Mouse (Mus musculus): ENCODE data around the gene Gpr156. TPM values are rescaled to one million over a fixed set of nuclear protein-coding genes. Genes with fewer than 3 reads are reported as not detected.
"Not testable (repeated sequence)": the region's sequence is repeated elsewhere in the genome, so short reads cannot be mapped to it uniquely, and the experiment has no call there.

Gene Gpr156
- polyA plus RNA-seq, 1 experiment from 2014 or later, result 0.47 TPM

DNA sequence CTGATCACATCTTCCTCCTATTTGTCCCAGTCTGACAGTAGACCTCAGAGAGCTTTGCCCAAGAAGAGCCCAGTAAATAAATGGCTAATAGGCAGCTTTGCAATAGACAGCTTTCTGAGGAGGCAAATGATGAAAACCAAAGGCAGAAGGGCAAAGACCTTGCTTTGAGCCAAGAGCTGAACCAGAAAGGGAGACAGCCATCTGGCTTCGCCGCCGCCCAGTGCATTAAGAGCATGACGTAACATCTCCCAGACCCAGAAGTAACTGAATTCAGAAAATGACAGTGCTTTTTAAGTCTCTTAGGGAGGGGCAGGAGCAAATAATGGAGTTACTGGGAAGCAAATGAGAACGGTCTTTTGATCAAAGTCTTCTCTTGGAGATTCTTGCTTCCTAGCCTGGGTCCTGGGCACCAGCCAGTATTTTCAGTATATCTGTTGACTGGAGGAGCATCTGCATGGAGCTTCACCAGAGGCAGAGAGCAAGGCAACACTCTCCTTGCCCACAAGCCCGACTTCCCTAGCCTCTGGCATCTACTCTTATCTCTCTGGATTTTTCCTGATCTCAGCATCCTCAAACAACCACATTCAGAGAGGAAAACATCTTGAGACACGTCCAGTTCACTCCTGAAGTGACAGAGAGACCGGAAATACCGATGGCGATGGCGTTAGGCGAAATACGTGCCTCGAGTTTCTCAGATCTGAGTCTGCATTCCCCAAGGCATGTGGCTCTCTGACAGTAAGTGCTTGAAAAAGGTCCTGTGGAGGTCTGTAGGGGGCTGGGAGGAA, 92.9 kb downstream of the Gpr156 start:
- no peak overlapping the region for H3K4me3 ChIP-seq
- no peaks in the 10 kb centered on the region for H3K36me3 ChIP-seq
- 73% methylated on average over 14 of the region's 14 CpGs for WGBS
- no peaks in the 10 kb centered on the region for H3K9me3 ChIP-seq
- no peak for ATAC-seq (ENCODE audit: insufficient number of reproducible peaks, low FRiP score, low TSS enrichment, low read depth)
- no peak overlapping the region for H3K27ac ChIP-seq
- H3K4me2 ChIP-seq, result no peak overlapping the region
- H3K27me3 ChIP-seq, result no peaks in the 10 kb centered on the region
- no peaks in the 10 kb centered on the region for H3K4me1 ChIP-seq
- no peak overlapping the region for H3K9ac ChIP-seq

DNA sequence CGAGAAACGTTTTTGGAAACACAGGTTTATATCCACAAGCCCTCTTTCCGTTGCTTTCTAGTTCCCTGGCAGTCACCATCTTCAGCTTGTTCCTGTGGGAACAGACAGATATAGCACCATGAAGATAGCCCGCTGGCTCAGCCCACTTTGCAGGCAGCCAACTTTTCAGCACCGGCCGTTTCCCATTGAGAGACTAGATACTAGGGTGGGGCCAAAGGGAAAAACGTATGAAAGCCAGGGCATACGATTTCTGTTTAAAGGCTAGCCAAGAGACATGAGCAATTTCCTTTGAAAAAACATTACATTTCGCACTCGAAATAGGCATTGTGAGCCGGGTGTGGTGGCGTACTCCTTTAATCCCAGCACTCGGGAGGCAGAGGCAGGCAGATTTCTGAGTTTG, 95.2 kb downstream of the Gpr156 start:
- no peaks in the 10 kb centered on the region for H3K27me3 ChIP-seq
- no peaks in the 10 kb centered on the region for H3K36me3 ChIP-seq
- no peak overlapping the region for H3K4me3 ChIP-seq
- no peak overlapping the region for H3K9ac ChIP-seq
- H3K4me1 ChIP-seq, result no peaks in the 10 kb centered on the region
- WGBS, result 91% methylated on average over 13 of the region's 13 CpGs
- H3K4me2 ChIP-seq, result no peak overlapping the region
- H3K9me3 ChIP-seq, result no peaks in the 10 kb centered on the region
- no peak for ATAC-seq (ENCODE audit: insufficient number of reproducible peaks, low FRiP score, low TSS enrichment, low read depth)
- H3K27ac ChIP-seq, result no peak overlapping the region

DNA sequence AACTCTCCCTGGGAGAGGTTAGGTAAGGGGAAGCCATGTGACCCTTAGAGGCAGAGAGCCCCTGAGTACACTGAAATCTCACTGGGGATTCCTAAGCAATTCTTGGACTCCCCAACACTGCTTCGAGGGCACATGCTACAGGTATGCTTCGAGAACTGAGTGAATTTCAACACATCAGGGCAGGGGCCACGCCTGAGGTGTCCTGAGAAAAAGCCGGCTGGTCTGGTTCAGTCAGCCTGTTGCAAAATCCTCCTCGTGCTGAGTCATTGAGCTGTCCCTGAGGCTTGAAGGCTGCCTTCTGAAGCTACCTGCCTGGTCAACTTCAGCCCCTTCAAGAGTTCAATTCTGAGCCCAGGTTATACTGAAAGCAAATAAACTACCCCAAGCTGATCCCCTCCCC, 96.1 kb downstream of the Gpr156 start:
- WGBS, result 50% methylated on average over 5 of the region's 5 CpGs
- no peak overlapping the region for H3K4me2 ChIP-seq

DNA sequence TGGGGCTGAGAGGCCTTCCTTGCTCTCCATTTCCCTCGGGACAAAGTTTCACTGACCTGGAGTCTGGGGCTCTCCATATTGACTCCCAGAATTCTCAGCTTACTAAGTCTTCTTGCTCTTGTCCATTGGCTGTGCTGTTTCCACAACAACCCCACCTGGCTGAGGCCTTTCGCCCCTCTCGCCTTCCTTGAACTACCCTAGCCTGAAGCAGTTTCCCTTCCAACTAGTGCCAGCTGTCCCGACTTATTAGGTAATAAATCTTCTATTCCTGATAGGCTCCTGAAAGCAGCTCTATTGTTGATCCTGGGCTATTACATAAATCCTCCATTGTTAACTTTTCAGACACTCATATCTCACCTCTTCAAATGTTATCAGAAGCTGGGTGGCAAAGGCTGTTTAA, 96.6 kb downstream of the Gpr156 start:
- Histone ChIP-seq H3K27ac (no peak overlapping the region), H3K27me3 (no peaks in the 10 kb centered on the region), H3K9me3 (no peaks in the 10 kb centered on the region), H3K4me1 (no peaks in the 10 kb centered on the region), H3K9ac (no peak overlapping the region), H3K36me3 (no peaks in the 10 kb centered on the region), H3K4me3 (no peak overlapping the region), H3K4me2 (no peak overlapping the region)
- no peak for ATAC-seq (ENCODE audit: insufficient number of reproducible peaks, low FRiP score, low TSS enrichment, low read depth)
- WGBS, result 11% methylated on average over 4 of the region's 4 CpGs

More for the DNA sequence above, 96.1 kb downstream of the Gpr156 start:
- Histone ChIP-seq H3K27me3 (no peaks in the 10 kb centered on the region), H3K27ac (no peak overlapping the region), H3K9ac (no peak overlapping the region), H3K9me3 (no peaks in the 10 kb centered on the region), H3K4me3 (no peak overlapping the region), H3K36me3 (no peaks in the 10 kb centered on the region), H3K4me1 (no peaks in the 10 kb centered on the region)
- ATAC-seq (ENCODE audit: insufficient number of reproducible peaks, low FRiP score, low TSS enrichment, low read depth), result no peak

DNA sequence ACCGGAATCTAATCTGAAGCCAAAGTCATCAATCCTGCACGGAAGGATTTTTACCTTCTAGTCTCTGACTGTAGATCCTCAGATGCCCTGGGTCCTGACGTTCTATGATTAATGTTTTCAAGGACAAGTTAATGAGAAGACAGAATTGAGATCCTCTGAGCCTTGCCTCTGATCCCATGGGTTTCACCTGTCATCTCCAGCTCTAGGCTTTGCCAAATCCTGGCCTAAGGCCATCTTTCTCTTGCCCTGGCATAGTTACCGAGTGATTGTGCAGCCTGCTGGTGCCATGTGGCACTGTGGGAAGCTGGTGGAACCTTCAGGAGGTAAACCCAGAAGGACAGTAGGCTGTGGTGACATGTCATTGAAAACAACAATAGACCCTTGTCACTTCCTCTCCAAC, 98.7 kb downstream of the Gpr156 start:
- whole genome bisulfite sequencing, result 79% methylated on average over 4 of the region's 4 CpGs
- H3K27me3 ChIP-seq, result no peaks in the 10 kb centered on the region
- H3K36me3 ChIP-seq, result no peaks in the 10 kb centered on the region
- no peak overlapping the region for H3K4me2 ChIP-seq
- ATAC-seq (ENCODE audit: insufficient number of reproducible peaks, low FRiP score, low TSS enrichment, low read depth), result no peak
- H3K4me3 ChIP-seq, result no peak overlapping the region
- H3K9me3 ChIP-seq, result no peaks in the 10 kb centered on the region
- H3K9ac ChIP-seq, result no peak overlapping the region
- H3K27ac ChIP-seq, result no peak overlapping the region
- H3K4me1 ChIP-seq, result no peaks in the 10 kb centered on the region

DNA sequence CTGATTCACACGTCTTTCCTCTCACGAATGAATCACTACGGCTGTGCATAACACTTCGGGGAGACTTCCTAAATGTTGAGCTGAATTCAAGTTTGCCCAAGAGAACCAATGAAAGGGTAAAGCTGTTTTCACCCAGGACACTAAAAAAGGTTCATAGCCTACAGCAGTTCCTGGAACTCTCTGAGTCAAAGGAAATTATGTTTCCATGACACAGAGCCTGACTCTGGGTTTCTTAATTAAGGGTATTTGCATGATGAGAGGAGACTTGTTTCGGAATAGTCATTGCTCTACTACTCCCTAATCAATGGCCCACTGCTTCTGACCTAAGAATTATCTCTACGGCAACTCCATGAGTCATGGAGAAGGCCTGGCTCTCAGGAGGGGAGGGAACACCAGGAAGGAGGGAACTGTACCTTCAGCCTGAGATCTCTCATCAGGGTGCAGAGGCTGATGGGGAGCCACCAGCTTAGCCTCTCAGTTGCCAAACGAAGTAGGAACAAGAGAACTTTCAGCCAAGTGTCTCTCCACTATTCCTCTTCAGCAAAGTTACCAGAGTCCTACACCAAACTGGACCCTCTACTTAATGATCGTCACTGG, 100.7 kb downstream of the Gpr156 start:
- no peak overlapping the region for H3K4me2 ChIP-seq
- no peak overlapping the region for H3K9ac ChIP-seq
- H3K9me3 ChIP-seq, result no peaks in the 10 kb centered on the region
- H3K27me3 ChIP-seq, result no peaks in the 10 kb centered on the region
- ATAC-seq (ENCODE audit: insufficient number of reproducible peaks, low FRiP score, low TSS enrichment, low read depth), result no peak
- WGBS, result 80% methylated on average over 8 of the region's 8 CpGs
- H3K4me1 ChIP-seq, result no peaks in the 10 kb centered on the region
- H3K27ac ChIP-seq, result no peak overlapping the region
- H3K4me3 ChIP-seq, result no peak overlapping the region
- no peaks in the 10 kb centered on the region for H3K36me3 ChIP-seq

DNA sequence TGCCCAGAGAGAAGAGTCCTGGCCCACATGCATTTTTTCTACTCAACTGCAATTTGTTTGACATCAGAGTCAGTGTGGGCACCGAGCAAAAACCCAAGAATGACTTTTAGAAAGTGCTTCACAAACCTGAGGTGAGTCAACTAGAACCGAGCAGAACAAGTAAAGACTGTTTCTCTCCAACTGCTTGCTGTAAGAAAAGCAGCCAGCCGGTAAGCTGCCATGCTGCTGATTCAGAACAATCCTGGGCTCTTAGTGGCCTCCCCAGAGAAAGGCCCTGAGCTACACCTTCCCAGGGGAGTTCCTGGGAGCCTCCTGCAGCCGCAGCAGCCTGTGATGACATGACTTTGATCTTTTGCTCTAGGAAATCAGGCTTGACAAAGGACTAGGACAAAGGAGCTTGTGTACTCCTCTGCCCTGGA, 101.7 kb downstream of the Gpr156 start:
- no peak overlapping the region for H3K4me3 ChIP-seq
- H3K4me1 ChIP-seq, result no peaks in the 10 kb centered on the region
- H3K9me3 ChIP-seq, result no peaks in the 10 kb centered on the region
- ATAC-seq (ENCODE audit: insufficient number of reproducible peaks, low FRiP score, low TSS enrichment, low read depth), result no peak
- WGBS, result 36% methylated on average over 4 of the region's 4 CpGs
- H3K36me3 ChIP-seq, result no peaks in the 10 kb centered on the region
- no peak overlapping the region for H3K9ac ChIP-seq
- no peak overlapping the region for H3K4me2 ChIP-seq
- H3K27ac ChIP-seq, result no peak overlapping the region
- H3K27me3 ChIP-seq, result no peaks in the 10 kb centered on the region

DNA sequence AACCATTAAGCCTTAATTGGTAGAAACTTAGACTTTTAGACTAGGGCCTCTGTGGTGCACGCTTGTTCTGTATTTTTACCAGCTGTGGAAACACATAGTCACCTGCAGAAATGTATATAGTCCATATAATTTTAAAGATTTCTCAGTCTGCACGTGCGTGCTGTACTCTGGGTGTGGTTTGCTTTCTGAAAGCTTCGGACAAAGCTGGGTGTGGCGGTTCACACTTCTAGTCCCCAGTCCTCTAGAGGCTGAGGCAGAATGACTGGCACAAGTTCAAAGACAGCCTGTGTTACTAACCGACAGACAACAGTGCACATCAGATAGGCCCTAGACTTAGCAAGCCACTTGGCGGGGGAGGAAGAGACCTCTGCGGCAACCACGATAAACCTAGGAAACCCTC, 116.3 kb downstream of the Gpr156 start:
- no peak overlapping the region for H3K4me2 ChIP-seq
- H3K27ac ChIP-seq, result no peak overlapping the region
- H3K4me3 ChIP-seq, result no peak overlapping the region
- H3K27me3 ChIP-seq, result no peaks in the 10 kb centered on the region
- H3K9ac ChIP-seq, result no peak overlapping the region
- no peak for ATAC-seq (ENCODE audit: insufficient number of reproducible peaks, low FRiP score, low TSS enrichment, low read depth)
- no peaks in the 10 kb centered on the region for H3K36me3 ChIP-seq
- H3K9me3 ChIP-seq, result no peaks in the 10 kb centered on the region
- WGBS, result 77% methylated on average over 9 of the region's 9 CpGs
- H3K4me1 ChIP-seq, result no peaks in the 10 kb centered on the region

DNA sequence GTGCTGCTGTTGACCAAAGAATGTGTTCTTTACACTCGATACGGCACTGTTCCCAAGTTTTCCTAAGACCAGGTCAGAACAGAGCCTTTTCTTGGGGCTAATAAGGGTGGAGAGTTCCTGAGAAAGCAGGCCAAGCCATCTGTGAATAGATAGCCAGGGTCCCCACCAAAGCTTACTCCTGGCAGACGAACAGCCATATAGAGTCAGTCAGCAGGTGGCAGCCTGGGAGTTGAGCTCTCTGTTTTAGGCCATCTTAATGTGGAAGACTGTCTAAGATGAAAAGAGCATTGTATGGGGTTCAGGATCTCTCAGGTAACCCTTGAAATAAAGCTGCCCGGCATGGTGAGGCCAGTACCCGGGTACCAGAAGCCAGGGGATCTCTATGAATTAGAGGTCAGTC, 116.8 kb downstream of the Gpr156 start:
- H3K4me1 ChIP-seq, result no peaks in the 10 kb centered on the region
- no peak overlapping the region for H3K9ac ChIP-seq
- ATAC-seq (ENCODE audit: insufficient number of reproducible peaks, low FRiP score, low TSS enrichment, low read depth), result no peak
- H3K4me3 ChIP-seq, result no peak overlapping the region
- no peaks in the 10 kb centered on the region for H3K9me3 ChIP-seq
- H3K27ac ChIP-seq, result no peak overlapping the region
- WGBS, result 82% methylated on average over 5 of the region's 5 CpGs
- no peak overlapping the region for H3K4me2 ChIP-seq
- no peaks in the 10 kb centered on the region for H3K27me3 ChIP-seq
- H3K36me3 ChIP-seq, result no peaks in the 10 kb centered on the region

DNA sequence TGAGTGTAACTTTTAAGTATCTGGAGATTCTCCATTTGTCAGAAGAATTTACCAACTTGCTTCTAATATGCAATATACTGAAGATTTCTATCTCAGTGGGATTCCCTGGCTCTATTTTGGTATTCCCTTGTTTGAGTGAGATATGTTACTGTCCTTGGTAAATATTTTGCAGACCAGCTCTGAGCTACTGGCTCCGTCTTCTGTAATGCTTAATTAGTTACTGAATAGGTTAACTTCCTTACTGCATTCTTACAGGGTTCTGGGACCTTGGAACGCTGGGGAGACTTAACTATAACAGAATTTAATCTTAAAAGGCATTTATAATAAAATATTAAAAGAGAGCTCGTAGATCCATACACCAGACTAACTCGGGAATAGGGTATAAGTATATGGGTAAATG, 121.8 kb downstream of the Gpr156 start:
- H3K9ac ChIP-seq; H3K9me3 ChIP-seq; H3K4me3 ChIP-seq; H3K36me3 ChIP-seq; H3K27me3 ChIP-seq; H3K4me2 ChIP-seq; H3K27ac ChIP-seq; H3K4me1 ChIP-seq; ATAC-seq (ENCODE audit: insufficient number of reproducible peaks, low FRiP score, low TSS enrichment, low read depth): not testable (repeated sequence)
- 63% methylated on average over 4 of the region's 4 CpGs for WGBS

DNA sequence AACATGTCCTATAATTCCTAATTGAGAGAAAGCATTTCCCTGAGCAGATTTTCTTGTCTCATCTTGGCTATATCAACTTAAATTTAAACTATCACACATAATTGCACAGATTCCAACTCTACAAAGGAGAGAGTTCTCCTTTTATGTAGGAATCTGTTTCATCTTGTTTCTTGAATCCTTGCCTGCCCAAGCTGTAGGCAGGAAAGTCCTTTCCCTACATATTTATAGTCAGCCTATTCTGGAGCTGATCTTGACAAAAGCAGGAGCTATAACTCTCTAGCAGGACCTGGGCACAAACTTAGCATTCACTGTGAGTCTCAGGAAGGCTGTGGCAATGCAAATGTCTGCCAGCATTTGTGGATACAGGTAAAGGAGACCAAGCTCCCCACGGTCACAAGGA, 125.9 kb downstream of the Gpr156 start:
- WGBS, result 85% methylated on average over 1 of the region's 1 CpGs
- no peak for ATAC-seq (ENCODE audit: insufficient number of reproducible peaks, low FRiP score, low TSS enrichment, low read depth)
- Histone ChIP-seq H3K36me3 (no peaks in the 10 kb centered on the region), H3K27ac (no peak overlapping the region), H3K4me1 (no peaks in the 10 kb centered on the region), H3K9ac (no peak overlapping the region), H3K27me3 (no peaks in the 10 kb centered on the region), H3K4me2 (no peak overlapping the region), H3K4me3 (no peak overlapping the region), H3K9me3 (no peaks in the 10 kb centered on the region)

DNA sequence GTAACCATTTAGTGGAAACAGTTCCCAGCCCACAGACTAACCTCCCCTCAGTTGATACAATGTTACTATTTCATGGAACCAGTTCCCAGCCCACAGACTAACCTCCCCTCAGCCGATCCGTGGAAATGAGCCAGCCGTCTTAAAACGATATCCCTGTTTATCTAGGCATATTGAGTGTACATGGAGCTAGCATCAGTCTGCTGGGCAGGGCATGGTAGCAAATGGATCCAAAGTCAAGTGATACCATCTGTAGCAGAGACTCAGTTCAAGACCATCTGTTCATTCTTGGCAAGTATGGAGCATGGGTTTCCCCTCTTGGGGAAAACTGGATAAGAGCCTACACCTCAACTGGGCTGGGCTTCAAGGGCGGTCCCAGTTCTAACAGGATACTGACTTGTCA, 128.3 kb downstream of the Gpr156 start:
- no peaks in the 10 kb centered on the region for H3K4me1 ChIP-seq
- WGBS, result 70% methylated on average over 5 of the region's 5 CpGs
- no peak for ATAC-seq (ENCODE audit: insufficient number of reproducible peaks, low FRiP score, low TSS enrichment, low read depth)
- H3K4me2 ChIP-seq, result no peak overlapping the region
- no peaks in the 10 kb centered on the region for H3K9me3 ChIP-seq
- H3K36me3 ChIP-seq, result no peaks in the 10 kb centered on the region
- H3K9ac ChIP-seq, result no peak overlapping the region
- no peaks in the 10 kb centered on the region for H3K27me3 ChIP-seq
- no peak overlapping the region for H3K4me3 ChIP-seq
- H3K27ac ChIP-seq, result no peak overlapping the region
